Mouse (Mus musculus) embryonic facial prominence, embryonic 12.5 days (tissue): ENCODE results near the gene Ptprn2. TPM values are rescaled to one million over a fixed set of nuclear protein-coding genes. Genes with fewer than 3 reads are reported as not detected.

Source experiments
- ATAC-seq: fragments of 200-750 bp; cut with Nextera tagmentation; 2 replicates; pipeline ENCODE4 v1.8.0; 2017; ENCODE audit not compliant: insufficient number of reproducible peaks, insufficient read depth, low FRiP score, low TSS enrichment
- H3K27ac ChIP-seq: fragments of 300-500 bp; sonication (generic); 2 replicates; pipeline ENCODE4 v1.5.1; 2016; ENCODE audit warnings: mild to moderate bottlenecking
- H3K27me3 ChIP-seq: fragments of 300-500 bp; sonication (generic); 2 replicates; pipeline ENCODE4 v1.6.1; 2016; ENCODE audit warnings: mild to moderate bottlenecking, moderate library complexity
- H3K36me3 ChIP-seq: fragments of 300-500 bp; sonication (generic); 2 replicates; pipeline ENCODE4 v1.6.1; 2016; ENCODE audit warnings: mild to moderate bottlenecking
- H3K4me1 ChIP-seq: fragments of 300-500 bp; sonication (generic); 2 replicates; pipeline ENCODE4 v1.6.1; 2016
- H3K4me2 ChIP-seq: fragments of 300-500 bp; sonication (generic); replicated peaks from 2 replicates; pipeline ENCODE4 v1.6.1; 2016; ENCODE audit warnings: mild to moderate bottlenecking, moderate library complexity
- H3K4me3 ChIP-seq: fragments of 300-500 bp; sonication (generic); 2 replicates; pipeline ENCODE4 v1.5.1; 2016; ENCODE audit warnings: mild to moderate bottlenecking
- H3K9ac ChIP-seq: fragments of 300-500 bp; sonication (generic); 2 replicates; pipeline ENCODE4 v1.6.1; 2016; ENCODE audit warnings: mild to moderate bottlenecking, moderate library complexity
- H3K9me3 ChIP-seq: fragments of 300-500 bp; sonication (generic); 2 replicates; pipeline ENCODE4 v1.6.1; 2016; ENCODE audit warnings: mild to moderate bottlenecking, moderate library complexity
- WGBS: fragments of 180-500 bp; shearing (Covaris S2); methylation state at CpG from one replicate; pipeline ENCODE4 v1.1.7; 2016; 5-methylcytosine and 5-hydroxymethylcytosine counted together
- polyA plus RNA-seq: library from polyadenylated mRNA; unstranded; fragments of >200 nt; fragmentation: Nextera tagmentation; extraction: Ambion mirVana; gene quantifications from 2 replicates; pipeline ENCODE4 v1.2.1, GENCODE M21; 2016

Ptprn2 gene
- polyA plus RNA-seq, 1 experiment from 2014 or later, result 0.90 TPM

GRCm38 (mm10) chr12:117033172-117033571 is 547.7 kb downstream of the Ptprn2 start:
- no peaks in the 10 kb centered on the region for H3K4me1 ChIP-seq
- WGBS, result 97% methylated on average over 1 of the region's 1 CpGs
- H3K9me3 ChIP-seq, result no peaks in the 10 kb centered on the region
- H3K4me3 ChIP-seq, result no peak overlapping the region
- no peak for ATAC-seq
- no peak overlapping the region for H3K4me2 ChIP-seq
- no peaks in the 10 kb centered on the region for H3K27me3 ChIP-seq
- H3K9ac ChIP-seq, result no peak overlapping the region
- H3K27ac ChIP-seq, result no peak overlapping the region
- H3K36me3 ChIP-seq, result no peaks in the 10 kb centered on the region

- no peaks in the 10 kb centered on the region for H3K27me3 ChIP-seq
- no peak for ATAC-seq
- H3K36me3 ChIP-seq, result no peaks in the 10 kb centered on the region
- no peak overlapping the region for H3K27ac ChIP-seq
- H3K4me3 ChIP-seq, result no peak overlapping the region
- H3K4me2 ChIP-seq, result no peak overlapping the region
- no peaks in the 10 kb centered on the region for H3K9me3 ChIP-seq
- no peak overlapping the region for H3K9ac ChIP-seq
- WGBS, result 93% methylated on average over 3 of the region's 3 CpGs
- H3K4me1 ChIP-seq, result no peaks in the 10 kb centered on the region
Observed at GRCm38 (mm10) chr12:117034506-117034905, 549.0 kb downstream of the Ptprn2 start.

- H3K4me1 ChIP-seq, result no peaks in the 10 kb centered on the region
- H3K4me2 ChIP-seq, result no peak overlapping the region
- WGBS, result 3% methylated on average over 2 of the region's 2 CpGs
- no peak overlapping the region for H3K9ac ChIP-seq
- ATAC-seq, result no peak
- no peak overlapping the region for H3K4me3 ChIP-seq
- no peaks in the 10 kb centered on the region for H3K27me3 ChIP-seq
- H3K27ac ChIP-seq, result no peak overlapping the region
- H3K36me3 ChIP-seq, result no peaks in the 10 kb centered on the region
- no peaks in the 10 kb centered on the region for H3K9me3 ChIP-seq
Observed at GRCm38 (mm10) chr12:117035243-117035642, 549.7 kb downstream of the Ptprn2 start.

- Histone ChIP-seq H3K4me1 (no peaks in the 10 kb centered on the region), H3K4me2 (no peak overlapping the region), H3K27me3 (no peaks in the 10 kb centered on the region), H3K27ac (no peak overlapping the region), H3K4me3 (no peak overlapping the region), H3K9ac (no peak overlapping the region), H3K36me3 (no peaks in the 10 kb centered on the region), H3K9me3 (no peaks in the 10 kb centered on the region)
- WGBS, result 54% methylated on average over 3 of the region's 3 CpGs
- ATAC-seq, result no peak; the same call in 1 of the 2 replicates
Observed at GRCm38 (mm10) chr12:117039411-117039810, 553.9 kb downstream of the Ptprn2 start.

GRCm38 (mm10) chr12:117041409-117041808 is 555.9 kb downstream of the Ptprn2 start:
- no peak for ATAC-seq
- H3K4me1 ChIP-seq, result no peaks in the 10 kb centered on the region
- no peak overlapping the region for H3K4me3 ChIP-seq
- H3K9ac ChIP-seq, result no peak overlapping the region
- H3K27me3 ChIP-seq, result no peaks in the 10 kb centered on the region
- H3K36me3 ChIP-seq, result no peaks in the 10 kb centered on the region
- no peak overlapping the region for H3K27ac ChIP-seq
- WGBS, result 95% methylated on average over 2 of the region's 2 CpGs
- H3K4me2 ChIP-seq, result no peak overlapping the region
- no peaks in the 10 kb centered on the region for H3K9me3 ChIP-seq

GRCm38 (mm10) chr12:117042706-117043105 is 557.2 kb downstream of the Ptprn2 start:
- ATAC-seq, result no peak
- no peaks in the 10 kb centered on the region for H3K27me3 ChIP-seq
- no peaks in the 10 kb centered on the region for H3K9me3 ChIP-seq
- 73% methylated on average over 7 of the region's 7 CpGs for WGBS
- 0 out of 2 replicates have a peak, but pooled peaks cover 1% of the 10 kb centered on the region for H3K4me1 ChIP-seq
- H3K9ac ChIP-seq, result no peak overlapping the region
- no peak overlapping the region for H3K4me3 ChIP-seq
- no peaks in the 10 kb centered on the region for H3K36me3 ChIP-seq
- no peak overlapping the region for H3K27ac ChIP-seq
- no peak overlapping the region for H3K4me2 ChIP-seq

GRCm38 (mm10) chr12:117047384-117048251 is 562.1 kb downstream of the Ptprn2 start:
- Histone ChIP-seq H3K27me3 (no peaks in the 10 kb centered on the region), H3K4me1 (peaks cover 5% of the 10 kb centered on the region; the same call in 1 of the 2 replicates), H3K4me2 (no peak overlapping the region), H3K9ac (no peak overlapping the region), H3K4me3 (no peak overlapping the region), H3K9me3 (no peaks in the 10 kb centered on the region), H3K36me3 (no peaks in the 10 kb centered on the region), H3K27ac (no peak overlapping the region)
- ATAC-seq, result no peak
- WGBS, result 10% methylated on average over 3 of the region's 3 CpGs

GRCm38 (mm10) chr12:117049829-117050228 is 564.3 kb downstream of the Ptprn2 start:
- Histone ChIP-seq H3K27me3 (no peaks in the 10 kb centered on the region), H3K4me3 (no peak overlapping the region), H3K27ac (no peak overlapping the region), H3K9me3 (no peaks in the 10 kb centered on the region), H3K36me3 (no peaks in the 10 kb centered on the region), H3K9ac (no peak overlapping the region), H3K4me2 (no peak overlapping the region), H3K4me1 (peaks cover 9% of the 10 kb centered on the region; the same call in 1 of the 2 replicates)
- 84% methylated on average over 10 of the region's 10 CpGs for WGBS
- ATAC-seq, result no peak

GRCm38 (mm10) chr12:117053223-117053850 is 567.8 kb downstream of the Ptprn2 start:
- Histone ChIP-seq H3K4me3 (no peak overlapping the region), H3K4me1 (peaks cover 3% of the 10 kb centered on the region; the same call in 1 of the 2 replicates), H3K27me3 (no peaks in the 10 kb centered on the region), H3K27ac (no peak overlapping the region), H3K9me3 (no peaks in the 10 kb centered on the region), H3K4me2 (peak overlapping the region; percentile 26), H3K36me3 (no peaks in the 10 kb centered on the region), H3K9ac (no peak overlapping the region)
- ATAC-seq, result peak; percentile 3; the same call in 1 of the 2 replicates
- WGBS, result 69% methylated on average over 9 of the region's 9 CpGs

- no peak for ATAC-seq
- Histone ChIP-seq H3K4me1 (peaks cover 3% of the 10 kb centered on the region; the same call in 1 of the 2 replicates), H3K4me3 (no peak overlapping the region), H3K27me3 (no peaks in the 10 kb centered on the region), H3K36me3 (no peaks in the 10 kb centered on the region), H3K9me3 (no peaks in the 10 kb centered on the region), H3K9ac (no peak overlapping the region), H3K4me2 (peak overlapping the region; percentile 26), H3K27ac (no peak overlapping the region)
- 24% methylated on average over 21 of the region's 21 CpGs for WGBS
Observed at GRCm38 (mm10) chr12:117053851-117054769, 568.6 kb downstream of the Ptprn2 start.

- ATAC-seq, result no peak; the same call in 1 of the 2 replicates
Observed at GRCm38 (mm10) chr12:117054925-117055570, 569.5 kb downstream of the Ptprn2 start.

More at GRCm38 (mm10) chr12:117054925-117055570, 569.5 kb downstream of the Ptprn2 start:
- 83% methylated on average over 10 of the region's 10 CpGs for WGBS
- no peak overlapping the region for H3K27ac ChIP-seq
- H3K27me3 ChIP-seq, result no peaks in the 10 kb centered on the region
- H3K9ac ChIP-seq, result no peak overlapping the region
- no peaks in the 10 kb centered on the region for H3K36me3 ChIP-seq
- H3K9me3 ChIP-seq, result no peaks in the 10 kb centered on the region
- H3K4me2 ChIP-seq, result no peak overlapping the region
- no peak overlapping the region for H3K4me3 ChIP-seq
- peaks cover 3% of the 10 kb centered on the region; the same call in 1 of the 2 replicates for H3K4me1 ChIP-seq
